Mouse (Mus musculus) lung, postnatal 0 days (tissue): ENCODE results near the gene Ippk. TPM values are rescaled to one million over a fixed set of nuclear protein-coding genes. Genes with fewer than 3 reads are reported as not detected.
A peak's percentile ranks its signal among the peaks of the same experiment; 100 is the strongest.

ENCODE experiments used
- ATAC-seq: fragments of 200-750 bp; cut with Nextera tagmentation; 2 replicates; pipeline ENCODE4 v1.8.0; 2017; ENCODE audit warnings: moderate library complexity
- DNase-seq: peaks from one replicate; pipeline ENCODE4 v3.0.0-alpha.2; 2016; ENCODE audit warnings: low spot score
- H3K27ac ChIP-seq: fragments of 300-500 bp; sonication (generic); 2 replicates; pipeline ENCODE4 v1.5.1; 2014; ENCODE audit warnings: antibody characterized with exemption, mild to moderate bottlenecking, low read length, mixed read lengths
- H3K27me3 ChIP-seq: fragments of 300-500 bp; sonication (generic); replicated peaks from 2 replicates; pipeline ENCODE4 v1.6.1; 2014; ENCODE audit warnings: low read length, mixed read lengths; ENCODE audit not compliant: insufficient read depth
- H3K36me3 ChIP-seq: fragments of 300-500 bp; sonication (generic); 2 replicates; pipeline ENCODE4 v1.6.1; 2014; ENCODE audit warnings: low read length, mixed read lengths; ENCODE audit not compliant: insufficient read depth
- H3K4me1 ChIP-seq: fragments of 300-500 bp; sonication (generic); 2 replicates; pipeline ENCODE4 v1.6.1; 2014; ENCODE audit warnings: antibody characterized with exemption, low read depth, low read length, mixed read lengths; ENCODE audit not compliant: insufficient read depth
- H3K4me2 ChIP-seq: fragments of 300-500 bp; sonication (generic); replicated peaks from 2 replicates; pipeline ENCODE4 v1.6.1; 2014; ENCODE audit warnings: low read depth, mild to moderate bottlenecking, low read length, moderate library complexity, mixed read lengths
- H3K4me3 ChIP-seq: fragments of 300-500 bp; sonication (generic); 2 replicates; pipeline ENCODE4 v1.5.1; 2014; ENCODE audit warnings: low read depth, low read length
- H3K9ac ChIP-seq: fragments of 300-500 bp; sonication (generic); replicated peaks from 2 replicates; pipeline ENCODE4 v1.6.1; 2014; ENCODE audit warnings: low read depth, mild to moderate bottlenecking
- H3K9me3 ChIP-seq: fragments of 300-500 bp; sonication (generic); 2 replicates; pipeline ENCODE4 v1.6.1; 2016; ENCODE audit warnings: low read length, mixed read lengths
- CTCF ChIP-seq: IDR thresholded peaks from 2 replicates; pipeline ENCODE4 v1.5.1; 2016; ENCODE audit warnings: antibody characterized with exemption, mild to moderate bottlenecking
- EP300 ChIP-seq: IDR thresholded peaks from 2 replicates; pipeline ENCODE4 v1.6.1; 2016; ENCODE audit warnings: antibody characterized with exemption, mild to moderate bottlenecking, control low read depth
- WGBS: fragments of 180-500 bp; shearing (Covaris S2); extraction: QIAGEN DNeasy Blood & Tissue Kit; methylation state at CpG from one replicate; pipeline ENCODE4 v1.1.7; 2014; 5-methylcytosine and 5-hydroxymethylcytosine counted together
- polyA plus RNA-seq: library from polyadenylated mRNA; unstranded; fragments of >200 nt; fragmentation: Nextera tagmentation; extraction: Ambion mirVana; gene quantifications from 2 replicates; pipeline ENCODE4 v1.2.1, GENCODE M21; 2015

Ippk gene
- 12.0 and 12.6 TPM in 2 replicates for polyA plus RNA-seq

- Histone ChIP-seq H3K4me1 (peaks cover 6% of the 10 kb centered on the region; the same call in 1 of the 2 replicates), H3K27ac (peak within 1 kb of the TSS; percentile 85), H3K36me3 (no peaks in the 10 kb centered on the region), H3K9ac (peak within 1 kb of the TSS; percentile 73), H3K4me3 (peak within 1 kb of the TSS; percentile 79), H3K27me3 (no peaks in the 10 kb centered on the region), H3K9me3 (no peaks in the 10 kb centered on the region), H3K4me2 (peak within 1 kb of the TSS; percentile 92)
- WGBS, result 1% methylated on average over 59 of the region's 69 CpGs
- TF ChIP-seq CTCF, result no peak; the same call in 1 of the 2 replicates
- TF ChIP-seq EP300, result peak; percentile 89
- DNase-seq (peak; percentile 99), ATAC-seq (peak; percentile 99)
Measured at GRCm38 (mm10) chr13:49420754-49421605, at the start of gene Ippk. TSS of gene Ippk (plus strand) at chr13:49421249.

GRCm38 (mm10) chr13:49371428-49371899 lies 49.6 kb upstream of the Ippk start:
- H3K27ac ChIP-seq, result peak overlapping the region; percentile 83
- peak; percentile 93 for DNase-seq
- peaks cover 10% of the 10 kb centered on the region; the same call in 1 of the 2 replicates for H3K4me1 ChIP-seq
- WGBS, result 7% methylated on average over 3 of the region's 3 CpGs
- H3K4me3 ChIP-seq, result no peak overlapping the region
- ATAC-seq, result peak; percentile 97
- no peaks in the 10 kb centered on the region for H3K9me3 ChIP-seq
- H3K9ac ChIP-seq, result no peak overlapping the region
- peaks cover 4% of the 10 kb centered on the region; the same call in 1 of the 2 replicates for H3K36me3 ChIP-seq
- no peaks in the 10 kb centered on the region for H3K27me3 ChIP-seq
- no peak overlapping the region for H3K4me2 ChIP-seq
- TF ChIP-seq CTCF, result peak; percentile 25
- peak; percentile 91 for TF ChIP-seq EP300

GRCm38 (mm10) chr13:49372370-49373060 lies 48.5 kb upstream of the Ippk start:
- Histone ChIP-seq H3K4me1 (peaks cover 10% of the 10 kb centered on the region; the same call in 1 of the 2 replicates), H3K9me3 (no peaks in the 10 kb centered on the region), H3K27ac (peak overlapping the region; percentile 71), H3K4me3 (no peak overlapping the region), H3K36me3 (peaks cover 4% of the 10 kb centered on the region; the same call in 1 of the 2 replicates), H3K9ac (0 out of 2 replicates have a peak overlapping the region, but pooled peaks have one; percentile 8), H3K4me2 (no peak overlapping the region), H3K27me3 (no peaks in the 10 kb centered on the region)
- TF ChIP-seq CTCF (no peak), EP300 (no peak)
- ATAC-seq (no peak), DNase-seq (no peak)
- 82% methylated on average over 9 of the region's 9 CpGs for WGBS

DNA sequence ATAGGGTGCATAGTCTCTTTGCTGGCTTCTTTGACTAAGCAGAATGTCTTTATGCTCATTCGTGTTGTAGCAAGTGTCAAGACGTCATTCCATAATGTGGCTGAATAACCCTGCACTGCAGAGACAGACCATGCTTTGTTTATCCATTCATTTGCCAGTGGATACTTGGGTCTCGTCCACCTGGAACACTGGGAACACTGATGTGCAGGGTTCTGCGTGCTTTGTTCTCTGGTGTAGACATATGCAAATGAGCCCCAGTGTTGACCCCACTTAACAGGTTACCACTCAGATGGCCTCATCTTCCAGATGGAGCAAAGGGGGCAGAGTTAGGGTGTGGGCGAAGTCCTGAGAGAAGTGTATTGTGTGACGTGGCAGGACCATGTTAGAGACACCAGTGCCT lies 46.7 kb upstream of the Ippk start:
- TF ChIP-seq EP300, result no peak
- TF ChIP-seq CTCF, result no peak
- WGBS, result 58% methylated on average over 6 of the region's 6 CpGs

GRCm38 (mm10) chr13:49374730-49375129 lies 46.3 kb upstream of the Ippk start:
- WGBS, result 62% methylated on average over 6 of the region's 6 CpGs
- H3K27me3 ChIP-seq, result no peaks in the 10 kb centered on the region
- peaks cover 17% of the 10 kb centered on the region for H3K36me3 ChIP-seq
- H3K4me2 ChIP-seq, result no peak overlapping the region
- no peak overlapping the region for H3K27ac ChIP-seq
- H3K4me1 ChIP-seq, result peaks cover 5% of the 10 kb centered on the region; the same call in 1 of the 2 replicates
- TF ChIP-seq EP300 (no peak), CTCF (no peak)
- H3K9ac ChIP-seq, result no peak overlapping the region
- ATAC-seq (no peak), DNase-seq (peak; percentile 20)
- no peaks in the 10 kb centered on the region for H3K9me3 ChIP-seq
- no peak overlapping the region for H3K4me3 ChIP-seq

More for the DNA sequence above, 46.7 kb upstream of the Ippk start:
- Histone ChIP-seq H3K36me3 (peaks cover 13% of the 10 kb centered on the region), H3K4me2 (no peak overlapping the region), H3K9me3 (no peaks in the 10 kb centered on the region), H3K27me3 (no peaks in the 10 kb centered on the region), H3K27ac (no peak overlapping the region), H3K4me1 (peaks cover 5% of the 10 kb centered on the region; the same call in 1 of the 2 replicates), H3K9ac (no peak overlapping the region), H3K4me3 (no peak overlapping the region)
- ATAC-seq, result no peak
- no peak for DNase-seq

GRCm38 (mm10) chr13:49377608-49378007 lies 43.4 kb upstream of the Ippk start:
- H3K36me3 ChIP-seq, result peaks cover 37% of the 10 kb centered on the region
- WGBS, result 64% methylated on average over 6 of the region's 6 CpGs

More at GRCm38 (mm10) chr13:49377608-49378007, 43.4 kb upstream of the Ippk start:
- Histone ChIP-seq H3K9ac (no peak overlapping the region), H3K27ac (no peak overlapping the region), H3K27me3 (no peaks in the 10 kb centered on the region), H3K4me2 (no peak overlapping the region), H3K4me1 (no peaks in the 10 kb centered on the region), H3K4me3 (no peak overlapping the region), H3K9me3 (no peaks in the 10 kb centered on the region)
- DNase-seq (no peak), ATAC-seq (peak; percentile 25; the same call in 1 of the 2 replicates)
- TF ChIP-seq EP300 (no peak), CTCF (no peak)
